Mouse (Mus musculus): ENCODE data around the gene Rasd2. TPM values are rescaled to one million over a fixed set of nuclear protein-coding genes. Genes with fewer than 3 reads are reported as not detected.

Gene Rasd2
- polyA plus RNA-seq, 1 experiment from 2014 or later = 0.61 TPM

DNA sequence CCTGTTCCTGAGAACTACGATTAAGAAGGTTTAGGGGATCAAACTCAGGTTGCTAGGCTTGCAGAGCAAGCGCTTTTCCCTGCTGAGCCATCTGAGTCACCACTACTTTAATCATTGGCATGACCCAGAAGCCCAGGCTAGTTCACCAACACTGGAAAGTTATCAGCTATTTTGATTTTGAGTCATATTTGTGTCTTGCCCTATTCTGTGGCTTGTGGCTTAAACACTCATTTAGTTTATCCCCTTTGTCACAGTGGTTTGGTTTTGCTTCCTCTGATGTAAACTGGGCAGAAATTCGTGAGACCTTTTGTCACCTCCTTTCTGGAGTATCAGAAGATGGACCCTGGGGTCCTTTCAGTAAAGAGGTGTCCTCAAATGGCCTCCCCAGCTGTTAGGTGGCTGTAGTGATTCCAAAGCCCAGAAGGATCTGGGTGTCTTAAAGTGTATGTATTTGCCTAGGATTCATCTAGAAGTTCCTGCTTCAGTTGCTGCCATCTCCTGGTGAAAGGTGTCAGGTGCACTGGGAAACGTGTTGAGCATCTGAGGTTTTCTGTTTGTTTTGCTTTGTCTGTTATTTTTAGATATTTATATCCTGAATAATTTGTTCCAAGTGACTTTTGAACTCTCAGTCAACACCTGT lies 20.3 kb downstream of the Rasd2 start:
- 58% methylated on average over 4 of the region's 4 CpGs for WGBS
- Histone ChIP-seq H3K27ac (no peak overlapping the region), H3K4me3 (no peak overlapping the region), H3K36me3 (no peaks in the 10 kb centered on the region), H3K4me1 (no peaks in the 10 kb centered on the region), H3K9ac (no peak overlapping the region), H3K4me2 (replicated peaks) (no peak overlapping the region), H3K27me3 (replicated peaks) (no peaks in the 10 kb centered on the region), H3K9me3 (no peaks in the 10 kb centered on the region)
- no peak for ATAC-seq (ENCODE audit: low FRiP score, low read depth)

DNA sequence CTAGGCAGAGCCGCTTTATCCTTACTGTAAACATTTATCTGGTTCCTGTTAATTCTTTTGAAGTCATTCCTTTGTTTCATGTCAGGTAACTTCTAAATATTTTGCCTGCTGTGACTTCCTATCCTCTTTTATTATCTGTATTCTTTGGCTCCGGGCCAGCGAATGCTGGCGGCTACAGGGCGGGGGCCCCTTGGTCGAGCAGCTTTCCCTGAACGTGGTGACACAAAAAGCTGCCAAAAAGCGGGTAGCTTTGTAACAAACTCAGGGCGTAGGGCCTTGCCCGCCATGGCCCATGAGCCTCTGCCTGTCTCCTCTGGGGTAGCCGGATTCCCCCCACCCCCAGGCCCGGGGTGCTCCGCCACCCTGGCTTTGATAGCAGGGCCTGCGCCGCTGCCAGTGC lies 33.6 kb downstream of the Rasd2 start:
- Histone ChIP-seq H3K27me3 (replicated peaks) (no peaks in the 10 kb centered on the region), H3K9ac (no peak overlapping the region), H3K4me1 (no peaks in the 10 kb centered on the region), H3K9me3 (peaks cover 6% of the 10 kb centered on the region; the same call in 1 of the 2 replicates), H3K4me2 (replicated peaks) (no peak overlapping the region), H3K27ac (no peak overlapping the region), H3K4me3 (no peak overlapping the region), H3K36me3 (no peaks in the 10 kb centered on the region)
- no peak for ATAC-seq (ENCODE audit: low FRiP score, low read depth)
- 91% methylated on average over 15 of the region's 15 CpGs for WGBS

DNA sequence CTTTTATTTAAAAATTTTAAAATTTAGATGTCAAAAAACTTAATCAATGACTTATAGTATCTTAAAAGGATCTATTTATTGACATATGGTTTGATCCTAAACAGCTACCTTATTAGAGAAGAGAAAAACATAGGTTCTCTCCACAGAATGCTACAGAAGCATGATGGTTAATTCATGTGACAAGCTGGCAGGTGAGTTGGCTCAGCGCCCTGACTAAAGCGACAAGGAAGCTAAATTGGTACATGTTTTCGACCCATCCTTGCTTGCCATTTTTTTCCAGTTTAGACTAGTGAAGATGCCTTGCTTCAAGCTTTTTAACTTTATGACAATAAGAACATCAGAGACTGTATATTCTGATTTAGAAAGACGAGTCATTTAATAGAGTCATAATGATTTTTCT lies 35.4 kb downstream of the Rasd2 start:
- no peak overlapping the region for H3K9ac ChIP-seq
- no peaks in the 10 kb centered on the region for H3K4me1 ChIP-seq
- ATAC-seq (ENCODE audit: low FRiP score, low read depth) = no peak
- no peak overlapping the region for H3K27ac ChIP-seq
- H3K9me3 ChIP-seq = peaks cover 6% of the 10 kb centered on the region; the same call in 1 of the 2 replicates
- H3K36me3 ChIP-seq = no peaks in the 10 kb centered on the region
- H3K4me3 ChIP-seq = no peak overlapping the region
- H3K4me2 ChIP-seq (replicated peaks) = no peak overlapping the region
- no peaks in the 10 kb centered on the region for H3K27me3 ChIP-seq (replicated peaks)
- 93% methylated on average over 4 of the region's 4 CpGs for WGBS

DNA sequence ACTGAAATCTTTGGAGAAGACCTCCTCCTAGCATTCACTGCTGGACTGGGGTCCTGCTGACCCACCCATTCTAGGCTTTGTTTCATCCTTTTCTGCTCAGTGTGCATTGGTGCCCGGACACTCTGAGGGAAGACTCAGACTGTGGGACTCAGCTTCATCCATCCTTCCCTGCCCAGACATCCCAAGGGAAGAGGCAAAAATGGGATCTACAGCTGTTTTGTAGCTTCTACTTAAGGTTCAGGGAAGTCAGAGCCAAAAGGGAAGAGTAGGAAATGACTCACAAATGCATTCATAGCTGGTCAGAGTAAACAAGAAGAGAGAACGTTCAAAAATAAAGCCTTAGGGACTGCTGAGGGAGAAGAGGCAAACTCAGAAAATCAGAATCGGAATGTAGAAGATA lies 40.3 kb downstream of the Rasd2 start:
- Histone ChIP-seq H3K27ac (no peak overlapping the region), H3K4me2 (replicated peaks) (no peak overlapping the region), H3K4me3 (no peak overlapping the region), H3K27me3 (replicated peaks) (no peaks in the 10 kb centered on the region), H3K36me3 (no peaks in the 10 kb centered on the region), H3K9me3 (no peaks in the 10 kb centered on the region; the same call in 1 of the 2 replicates), H3K9ac (no peak overlapping the region), H3K4me1 (no peaks in the 10 kb centered on the region)
- 89% methylated on average over 3 of the region's 3 CpGs for WGBS
- no peak for ATAC-seq (ENCODE audit: low FRiP score, low read depth)

DNA sequence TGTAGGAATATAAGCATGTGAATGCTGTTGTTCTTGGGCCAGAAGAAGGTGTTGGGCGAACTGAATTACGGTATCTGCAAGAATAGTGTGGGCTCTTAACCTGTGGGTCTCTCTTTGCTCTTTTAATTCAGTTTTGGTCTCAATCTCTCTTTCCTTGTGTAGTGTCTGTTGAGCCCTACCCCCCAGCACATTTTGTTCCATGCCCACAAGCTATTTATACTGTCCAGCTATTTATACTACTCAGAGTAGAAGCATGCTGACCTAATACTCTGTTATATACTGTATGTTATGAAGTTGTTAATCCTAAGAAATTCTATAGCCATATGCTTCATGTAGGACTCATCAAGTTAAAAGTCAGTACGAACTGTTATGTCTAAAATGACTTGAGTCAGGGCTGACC lies 41.9 kb downstream of the Rasd2 start:
- 84% methylated on average over 3 of the region's 3 CpGs for WGBS

DNA sequence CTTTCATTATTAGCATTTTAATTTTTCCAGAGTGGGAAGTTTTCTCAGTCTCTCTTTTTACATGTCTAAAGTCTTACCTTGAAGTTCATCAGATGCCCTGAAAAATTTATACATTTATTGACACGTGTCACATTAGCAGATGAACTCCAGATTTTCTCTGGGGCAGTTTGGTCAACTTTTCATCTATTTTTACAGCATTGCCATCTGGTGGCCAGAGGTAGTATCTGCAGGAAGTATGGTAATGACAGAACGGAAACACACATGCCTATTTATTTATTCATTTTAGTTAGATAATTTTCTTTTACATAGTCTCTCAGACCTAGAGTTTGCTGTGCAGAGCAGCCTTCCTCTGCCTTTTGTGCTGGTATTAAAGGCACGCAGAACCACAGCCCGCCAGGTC lies 58.4 kb downstream of the Rasd2 start:
- Histone ChIP-seq H3K4me1 (no peaks in the 10 kb centered on the region), H3K27ac (no peak overlapping the region), H3K4me3 (no peak overlapping the region), H3K36me3 (no peaks in the 10 kb centered on the region), H3K27me3 (replicated peaks) (no peaks in the 10 kb centered on the region), H3K9me3 (no peaks in the 10 kb centered on the region), H3K4me2 (replicated peaks) (no peak overlapping the region), H3K9ac (no peak overlapping the region)
- WGBS = 41% methylated on average over 4 of the region's 4 CpGs
- no peak for ATAC-seq (ENCODE audit: low FRiP score, low read depth)

More for the DNA sequence above, 41.9 kb downstream of the Rasd2 start:
- Histone ChIP-seq H3K36me3 (no peaks in the 10 kb centered on the region), H3K27ac (no peak overlapping the region), H3K27me3 (replicated peaks) (no peaks in the 10 kb centered on the region), H3K4me2 (replicated peaks) (no peak overlapping the region), H3K9me3 (no peaks in the 10 kb centered on the region), H3K9ac (no peak overlapping the region), H3K4me1 (no peaks in the 10 kb centered on the region), H3K4me3 (no peak overlapping the region)
- ATAC-seq (ENCODE audit: low FRiP score, low read depth) = no peak

Other genes starting within 250 kb of the Rasd2 start
- 30.8 and 38.3 TPM in 2 replicates for gene Hmgxb4, start 220.6 kb upstream of the Rasd2 start, polyA plus RNA-seq (2016; fragmentation: Nextera tagmentation; extraction: Ambion mirVana)
- 32.1 and 32.7 TPM in 2 replicates for gene Tom1, start 180.2 kb upstream of the Rasd2 start, polyA plus RNA-seq (2016; fragmentation: Nextera tagmentation; extraction: Ambion mirVana)
- gene Hmox1, start 120.3 kb upstream of the Rasd2 start, polyA plus RNA-seq (2016; fragmentation: Nextera tagmentation; extraction: Ambion mirVana) = 14.0 and 15.1 TPM in 2 replicates
- gene Mcm5, start 104.4 kb upstream of the Rasd2 start, polyA plus RNA-seq (2016; fragmentation: Nextera tagmentation; extraction: Ambion mirVana) = 109 and 112 TPM in 2 replicates
- gene Gm10358, start 192.6 kb downstream of the Rasd2 start, polyA plus RNA-seq (2016; fragmentation: Nextera tagmentation; extraction: Ambion mirVana) = not detected in 2 replicates
- not detected in 2 replicates for gene Iqcm, start 234.8 kb downstream of the Rasd2 start, polyA plus RNA-seq (2016; fragmentation: Nextera tagmentation; extraction: Ambion mirVana)